14 mouse cellular contexts compared by ENCODE assay signal in genomic region chr6:124499914-124500566, GRCm38 (mm10). TPM values are rescaled to one million over a fixed set of nuclear protein-coding genes. Genes with fewer than 3 reads are reported as not detected.
"Had no signal": no experiment of that assay in that cellular context is flagged by ENCODE, and none has a peak within 500 bp of the region (broad histone marks: within the 10 kb centered on the region; RNA-seq: fewer than 3 reads in every experiment).

No protein-coding gene starts in this region.

- H3K27me3 ChIP-seq: limb, embryonic 12.5 days; lung, embryonic 15.5 days; megakaryocyte, embryonic 14.5 days; midbrain, embryonic 15.5 days; neural tube, embryonic 12.5 days; stomach, embryonic 15.5 days had no signal

- H3K27ac ChIP-seq: limb, embryonic 12.5 days; liver, embryonic 14.5 days; lung, embryonic 15.5 days; macrophage; midbrain, embryonic 15.5 days; neural tube, embryonic 12.5 days; stomach, embryonic 15.5 days had no signal

- H3K36me3 ChIP-seq: limb, embryonic 12.5 days; lung, embryonic 15.5 days; midbrain, embryonic 15.5 days; neural tube, embryonic 12.5 days; stomach, embryonic 15.5 days had no signal

- DNase-seq: kidney, postnatal 10 days; lung, postnatal 14 days; retina, postnatal 1 day; thymus, postnatal 36 days had no signal

- H3K4me2 ChIP-seq: limb, embryonic 12.5 days; lung, embryonic 15.5 days; midbrain, embryonic 11.5 days; midbrain, embryonic 15.5 days; neural tube, embryonic 12.5 days; stomach, embryonic 15.5 days had no signal

- H3K4me1 ChIP-seq: limb, embryonic 12.5 days; lung, embryonic 15.5 days; midbrain, embryonic 15.5 days; neural tube, embryonic 12.5 days; stomach, embryonic 15.5 days had no signal

- H3K9ac ChIP-seq: limb, embryonic 12.5 days; liver, embryonic 14.5 days; lung, embryonic 15.5 days; midbrain, embryonic 15.5 days; neural tube, embryonic 12.5 days; stomach, embryonic 15.5 days had no signal

- H3K9me3 ChIP-seq: limb, embryonic 12.5 days; lung, embryonic 15.5 days; megakaryocyte, embryonic 14.5 days; midbrain, embryonic 15.5 days; neural tube, embryonic 12.5 days; stomach, embryonic 15.5 days had no signal

- ATAC-seq: inflammation-experienced regulatory T-cells, adult 6 months; midbrain, embryonic 15.5 days had no signal

- H3K4me3 ChIP-seq: limb, embryonic 12.5 days; lung, embryonic 15.5 days; megakaryocyte, embryonic 14.5 days; midbrain, embryonic 15.5 days; neural tube, embryonic 12.5 days; stomach, embryonic 15.5 days had no signal

RNA-seq across cellular contexts. Expression of gene C1rl, which starts 7.1 kb away (rescaled TPM):
- polyA plus RNA-seq: inflammation-experienced regulatory T-cells, adult 6 months had no signal

RNA-seq across cellular contexts. Expression of gene C1ra, which starts 12.2 kb away (rescaled TPM):
- polyA plus RNA-seq: midbrain, embryonic 11.5 days had no signal

RNA-seq across cellular contexts. Expression of gene Clstn3, which starts 35.4 kb away (rescaled TPM):
- polyA plus RNA-seq: inflammation-experienced regulatory T-cells, adult 6 months had no signal

RNA-seq across cellular contexts. Expression of gene C1s1, which starts 42.1 kb away (rescaled TPM):
- polyA plus RNA-seq: inflammation-experienced regulatory T-cells, adult 6 months; macrophage had no signal
